Mouse (Mus musculus): Measurements from ENCODE around the gene Ass1.
"Not testable (repeated sequence)": the region's sequence is repeated elsewhere in the genome, so short reads cannot be mapped to it uniquely, and the experiment has no call there.

Ass1 gene

GRCm38 (mm10) chr2:31537054-31537453, 67.0 kb downstream of the Ass1 start:
- DNase-seq (ENCODE audit: low read depth, low spot score) = no peak

- no peak for DNase-seq (ENCODE audit: low read depth, low spot score)
Measured at GRCm38 (mm10) chr2:31538745-31539144, 68.7 kb downstream of the Ass1 start.

GRCm38 (mm10) chr2:31541581-31541980, 71.6 kb downstream of the Ass1 start:
- no peak for DNase-seq (ENCODE audit: low read depth, low spot score)

- DNase-seq (ENCODE audit: low read depth, low spot score) = no peak
Measured at GRCm38 (mm10) chr2:31547726-31548125, 77.7 kb downstream of the Ass1 start.

GRCm38 (mm10) chr2:31550503-31550902, 80.5 kb downstream of the Ass1 start:
- DNase-seq (ENCODE audit: low read depth, low spot score) = no peak

GRCm38 (mm10) chr2:31551351-31551750, 81.3 kb downstream of the Ass1 start:
- DNase-seq (ENCODE audit: low read depth, low spot score) = not testable (repeated sequence)

GRCm38 (mm10) chr2:31551971-31552370, 82.0 kb downstream of the Ass1 start:
- no peak for DNase-seq (ENCODE audit: low read depth, low spot score)

- no peak for DNase-seq (ENCODE audit: low read depth, low spot score)
Measured at GRCm38 (mm10) chr2:31554619-31555018, 84.6 kb downstream of the Ass1 start.
